Mouse (Mus musculus) erythroblast, embryonic 14.5 days (primary cell): ENCODE results near the gene U2af1l4.

ENCODE experiments used
- GATA1 ChIP-seq: IDR thresholded peaks from 2 replicates; pipeline ENCODE4 v1.6.1; 2012; ENCODE audit warnings: low read length, inconsistent platforms, mixed read lengths
- TAL1 ChIP-seq: IDR thresholded peaks from 3 replicates; pipeline ENCODE4 v1.6.1; 2012; ENCODE audit warnings: low read length, inconsistent platforms, mixed read lengths

GRCm38 (mm10) chr7:30534633-30535577 lies 28.2 kb upstream of the U2af1l4 start, which contains the start of gene Arhgap33:
- no peak for TF ChIP-seq TAL1
- TF ChIP-seq GATA1, result no peak
